Mouse (Mus musculus): Measurements from ENCODE around the gene Npas2.

Gene Npas2

DNA sequence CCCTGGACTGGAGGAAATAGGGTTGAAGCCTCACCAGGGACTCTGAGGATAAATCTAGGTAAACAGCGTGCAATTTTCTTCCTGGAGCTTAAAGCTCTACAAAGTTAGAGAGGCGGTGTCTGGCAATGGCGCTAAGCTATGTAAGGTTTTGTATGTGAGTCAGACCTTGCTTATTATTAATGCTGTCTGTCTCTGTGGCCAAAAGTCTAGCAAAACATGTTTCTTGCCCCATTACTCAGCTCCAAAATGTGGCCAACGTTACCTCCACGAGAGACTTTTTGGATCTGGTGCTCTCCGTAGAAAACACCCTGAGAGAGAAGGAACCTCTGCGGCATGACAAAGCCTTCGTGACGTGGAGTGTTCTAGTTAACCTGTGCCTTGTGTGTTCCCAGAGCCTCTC, 93.5 kb downstream of the Npas2 start:
- no peak for DNase-seq

DNA sequence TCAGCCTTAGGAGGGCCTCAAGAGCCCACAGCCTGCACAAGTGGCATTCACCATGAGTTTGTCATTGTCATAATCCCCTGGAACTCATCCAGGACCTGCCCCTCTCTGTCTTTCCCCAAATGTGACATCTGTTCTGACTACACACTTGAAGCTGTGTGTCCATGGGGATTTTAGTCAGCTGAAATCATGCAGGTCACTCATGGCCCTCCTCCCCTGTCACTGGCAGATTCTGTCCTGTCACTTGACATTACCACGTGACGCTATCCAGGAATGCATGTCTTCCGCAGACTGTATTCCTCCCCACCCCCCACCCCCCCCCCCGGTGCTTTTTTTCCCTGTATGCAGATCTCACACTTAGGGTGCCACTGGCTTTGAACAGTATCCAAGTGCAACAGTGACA, 94.3 kb downstream of the Npas2 start:
- DNase-seq: no peak

GRCm38 (mm10) chr1:39288425-39288824, 94.9 kb downstream of the Npas2 start:
- DNase-seq: no peak

- DNase-seq: no peak
These were observed 98.5 kb downstream of the Npas2 start for GRCm38 (mm10) chr1:39292001-39292400.

- DNase-seq: no peak
These were observed 104.8 kb downstream of the Npas2 start for GRCm38 (mm10) chr1:39298294-39298693.

DNA sequence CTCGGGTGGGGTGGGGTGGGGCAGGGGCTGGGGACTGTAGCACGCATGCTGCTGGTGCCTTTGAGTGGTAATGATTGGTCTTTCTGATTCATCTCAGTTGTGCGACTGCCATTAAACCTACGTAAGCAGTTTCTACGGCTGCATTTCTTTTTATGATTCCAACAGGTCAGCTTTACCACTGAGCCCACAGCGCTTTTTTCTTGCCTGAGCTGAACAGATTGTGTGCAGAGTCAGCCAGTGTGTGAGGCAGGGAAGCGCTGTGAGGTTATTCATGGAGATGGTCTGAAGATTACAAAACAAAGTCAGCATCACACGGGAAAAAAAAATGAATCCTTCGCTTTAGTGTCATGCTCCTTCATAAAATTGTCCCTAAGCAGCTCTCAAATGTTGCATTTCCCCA, 106.7 kb downstream of the Npas2 start:
- DNase-seq: no peak

GRCm38 (mm10) chr1:39300676-39301075, 107.1 kb downstream of the Npas2 start:
- no peak for DNase-seq

- DNase-seq: no peak
These were observed 108.7 kb downstream of the Npas2 start for GRCm38 (mm10) chr1:39302246-39302645.

- no peak for DNase-seq
These were observed 109.6 kb downstream of the Npas2 start for GRCm38 (mm10) chr1:39303054-39303649.

GRCm38 (mm10) chr1:39307291-39307690, 113.8 kb downstream of the Npas2 start:
- DNase-seq: no peak

DNA sequence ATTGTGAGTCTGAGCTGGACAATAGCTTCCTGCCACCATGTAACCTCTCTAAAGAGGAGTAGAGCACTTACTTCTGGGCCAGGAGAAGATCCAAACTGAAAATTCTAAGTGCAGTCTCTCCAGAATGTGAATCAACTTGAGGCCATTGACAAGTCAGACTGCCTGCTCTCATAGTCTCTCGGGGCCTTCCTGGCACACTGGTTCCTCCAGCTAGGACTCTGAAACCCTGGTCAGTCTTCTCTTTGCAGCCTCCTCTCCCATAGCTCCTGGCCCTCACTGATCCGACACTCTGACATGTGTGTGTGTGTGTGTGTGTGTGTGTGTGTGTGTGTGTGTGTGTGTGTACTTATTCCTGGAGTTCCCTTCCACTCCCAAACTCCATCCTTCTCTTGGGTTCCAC, 114.4 kb downstream of the Npas2 start:
- no peak for DNase-seq

- no peak for DNase-seq
These were observed 116.0 kb downstream of the Npas2 start for GRCm38 (mm10) chr1:39309548-39309947.

DNA sequence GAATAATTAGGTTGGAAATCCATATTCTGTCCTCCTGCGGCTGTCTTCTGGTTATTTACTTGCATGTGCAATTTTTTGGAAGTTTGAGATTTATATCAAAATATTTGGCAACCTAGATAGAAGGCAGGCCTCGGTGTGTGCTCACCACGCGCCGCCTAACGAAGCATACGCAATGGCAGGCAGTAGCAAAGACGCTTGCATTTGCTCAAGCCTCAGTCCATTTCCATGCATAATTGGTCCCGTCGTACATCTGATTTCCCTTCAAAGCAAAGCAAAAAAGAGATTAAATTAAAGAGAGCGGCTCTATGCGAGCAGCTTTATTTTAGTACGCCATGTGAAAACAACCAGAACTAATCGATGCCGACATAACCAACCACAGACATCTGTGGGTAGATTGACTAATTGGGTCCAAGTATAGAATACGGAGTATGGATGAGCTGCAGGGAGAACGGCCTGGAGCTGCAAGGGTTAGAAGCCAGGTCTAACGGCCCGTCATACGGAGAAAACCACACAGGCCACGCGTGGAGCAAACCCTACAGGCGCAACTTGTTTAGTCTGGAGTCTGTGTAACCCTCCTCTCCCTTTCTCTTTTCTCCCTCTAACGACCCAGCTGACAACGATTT, 118.9 kb downstream of the Npas2 start:
- DNase-seq: no peak

GRCm38 (mm10) chr1:39313352-39314245, 120.1 kb downstream of the Npas2 start:
- no peak for DNase-seq

DNA sequence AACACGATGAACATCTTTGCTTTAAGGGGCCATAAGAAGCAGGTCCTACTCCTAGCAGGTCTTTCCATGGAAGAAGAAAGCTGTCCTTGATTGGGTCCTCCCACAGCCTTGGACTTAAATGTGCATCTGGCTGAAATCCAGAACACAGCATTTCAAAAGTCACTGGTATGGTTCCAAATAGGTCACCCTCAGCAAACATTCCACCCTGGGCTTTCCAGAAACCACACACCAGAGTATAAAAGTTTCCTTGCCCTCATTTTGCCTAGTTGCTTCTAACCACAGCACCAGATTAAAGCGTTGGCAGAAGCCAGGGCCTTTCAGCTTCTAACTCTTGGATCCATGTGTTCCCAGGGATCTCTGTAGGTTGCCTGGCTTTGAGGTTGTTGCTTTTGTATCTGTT, 124.4 kb downstream of the Npas2 start:
- no peak for DNase-seq

- DNase-seq: no peak
These were observed 125.3 kb downstream of the Npas2 start for GRCm38 (mm10) chr1:39318870-39319269.

DNA sequence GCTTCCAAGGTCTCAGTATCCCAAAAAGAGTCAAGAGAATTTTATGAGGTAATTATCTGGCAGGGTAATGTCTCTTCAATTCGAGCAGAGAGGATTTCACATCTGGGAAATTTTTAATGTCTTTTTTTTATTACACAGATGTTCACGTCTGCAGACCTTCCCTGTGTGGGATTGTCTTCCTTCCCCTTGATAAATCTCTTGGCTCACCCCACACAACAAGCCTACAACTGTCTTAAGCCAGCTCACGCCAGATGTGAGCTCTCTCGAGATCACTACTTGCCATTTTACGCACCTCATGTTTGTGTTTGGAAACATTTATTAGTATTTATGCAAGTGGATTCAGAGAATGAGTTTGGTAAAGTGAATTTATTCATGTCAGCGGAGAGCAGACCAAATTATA, 128.4 kb downstream of the Npas2 start:
- DNase-seq: no peak

DNA sequence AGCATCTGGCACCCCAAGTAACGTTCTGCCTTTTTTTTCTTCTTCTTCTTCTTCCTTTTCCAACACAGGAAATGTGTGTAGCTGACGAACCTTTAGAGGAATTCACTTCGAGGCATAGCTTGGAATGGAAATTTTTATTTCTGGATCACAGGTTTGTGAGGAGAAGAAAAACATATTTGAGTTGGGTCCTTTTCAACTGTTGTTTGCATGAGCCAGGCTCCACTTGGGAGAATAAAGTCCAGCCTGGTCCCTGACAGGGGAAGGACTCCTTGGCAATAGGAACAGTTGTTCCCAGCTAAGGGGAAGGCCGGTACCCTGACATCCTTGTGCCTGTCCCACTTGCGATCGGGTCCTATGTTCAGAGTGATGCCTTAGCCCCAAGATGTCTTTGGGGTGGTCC, 131.7 kb downstream of the Npas2 start:
- DNase-seq: no peak

DNA sequence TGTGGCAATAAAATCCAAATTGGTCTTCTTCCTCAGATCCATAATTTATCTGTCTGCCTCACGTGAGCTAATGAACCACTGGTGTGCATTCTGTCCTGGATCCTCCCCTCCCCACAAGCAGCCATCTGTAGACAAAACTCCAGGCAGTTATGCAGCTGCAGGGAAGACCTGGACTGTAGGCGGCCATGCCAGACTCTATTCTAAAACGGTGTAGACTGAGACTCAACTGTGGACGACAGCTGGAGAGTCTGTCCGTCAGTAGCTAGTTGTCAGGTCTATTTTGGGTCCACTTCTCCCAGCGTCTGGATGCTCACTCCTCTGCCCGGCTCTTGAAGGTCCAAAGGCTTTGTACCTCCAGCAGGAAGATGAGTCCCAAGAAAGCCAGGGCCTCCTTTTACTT, 134.0 kb downstream of the Npas2 start:
- no peak for DNase-seq

GRCm38 (mm10) chr1:39330857-39331594, 137.5 kb downstream of the Npas2 start:
- DNase-seq: no peak

GRCm38 (mm10) chr1:39332456-39332855, 138.9 kb downstream of the Npas2 start:
- DNase-seq: no peak

DNA sequence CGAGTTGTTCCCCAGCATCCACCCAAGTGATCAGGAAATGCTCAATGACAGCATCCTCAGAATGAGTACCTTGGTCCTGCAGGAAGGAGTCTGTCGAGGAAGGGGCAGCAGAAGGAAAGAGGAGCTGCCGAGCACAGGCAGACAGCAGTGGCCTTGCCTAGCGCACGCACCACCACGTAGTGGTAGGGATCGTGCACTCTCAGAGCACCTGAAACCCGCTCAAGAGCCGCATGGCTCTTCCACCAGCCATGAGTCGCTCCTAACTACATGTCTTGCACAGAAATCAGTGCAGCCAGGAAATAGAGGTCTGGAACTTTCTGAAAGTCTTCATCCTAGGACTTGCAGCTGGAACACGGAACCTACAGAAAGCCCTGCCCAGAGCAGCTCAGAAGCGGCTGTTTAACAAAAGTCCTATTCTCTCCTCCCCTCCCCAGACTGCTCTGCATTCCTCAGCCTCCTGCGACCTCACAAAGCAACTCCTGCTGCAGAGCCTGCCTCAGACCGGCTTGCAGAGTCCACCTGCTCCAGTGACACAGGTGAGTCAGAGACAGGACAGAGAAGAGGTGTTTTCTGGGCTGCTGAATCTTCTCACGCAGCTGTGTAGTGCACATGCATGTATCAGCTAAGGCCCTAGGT, 142.1 kb downstream of the Npas2 start:
- DNase-seq: no peak

DNA sequence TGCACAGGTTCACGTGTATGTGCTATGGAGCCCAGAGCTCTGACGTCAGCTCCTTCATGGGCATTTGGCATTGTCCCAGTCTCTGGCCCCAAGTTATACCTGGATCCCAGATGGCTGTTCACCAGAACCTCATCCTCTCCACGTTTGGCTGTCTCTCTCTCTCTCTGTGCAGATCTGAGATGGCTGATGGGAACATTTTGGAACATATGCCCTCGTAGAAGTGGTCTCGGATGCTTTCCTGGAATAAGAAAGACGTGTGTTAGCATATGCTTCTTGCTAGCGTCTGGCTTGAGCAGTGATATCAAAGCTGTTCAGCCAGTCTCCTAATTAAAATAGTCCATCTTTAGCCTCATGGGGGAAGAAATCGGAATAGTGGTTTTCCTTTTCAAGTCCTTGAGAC, 143.3 kb downstream of the Npas2 start:
- no peak for DNase-seq
